Mouse (Mus musculus) bone marrow, adult 2 months (tissue): ENCODE data around the gene Clca3a1. TPM values are rescaled to one million over a fixed set of nuclear protein-coding genes. Genes with fewer than 3 reads are reported as not detected.

Experiments used
- H3K27ac ChIP-seq: fragments of 200-500 bp; 2 replicates; pipeline ENCODE4 v1.5.1; 2012; ENCODE audit warnings: low read depth, mild to moderate bottlenecking, control low read depth, inconsistent platforms, low read length; ENCODE audit not compliant: control insufficient read depth, poor library complexity, insufficient read depth
- H3K4me1 ChIP-seq: fragments of 200-500 bp; 2 replicates; pipeline ENCODE4 v1.6.1; 2011; ENCODE audit warnings: low read length; ENCODE audit not compliant: control insufficient read depth, insufficient read depth
- H3K4me3 ChIP-seq: fragments of 200-500 bp; replicated peaks from 2 replicates; pipeline ENCODE3; 2011; ENCODE audit warnings: mild to moderate bottlenecking, low read depth, low read length, control low read depth; ENCODE audit not compliant: control insufficient read depth
- CTCF ChIP-seq: fragments of 200-500 bp; IDR thresholded peaks from 2 replicates; pipeline ENCODE4 v1.5.1; 2011; ENCODE audit warnings: low read length, control low read depth; ENCODE audit not compliant: control insufficient read depth, insufficient read depth
- POLR2A ChIP-seq: fragments of 200-500 bp; IDR thresholded peaks from 2 replicates; pipeline ENCODE4 v1.6.1; 2011; ENCODE audit warnings: low read depth, mild to moderate bottlenecking, control low read depth, low read length, borderline replicate concordance; ENCODE audit not compliant: control insufficient read depth
- WGBS: fragments of 180-500 bp; shearing (Covaris S2); methylation state at CpG from one replicate; pipeline ENCODE4 v1.1.7; 2018; 5-methylcytosine and 5-hydroxymethylcytosine counted together
- polyA plus RNA-seq: library from polyadenylated mRNA; stranded (reverse); fragments of >200 nt; gene quantifications from 2 replicates; pipeline ENCODE4 v1.2.4, GENCODE M21; 2011; ENCODE audit warnings: low replicate concordance; ENCODE audit not compliant: missing spikeins, insufficient read depth, insufficient read length

The Clca3a1 gene
- polyA plus RNA-seq, 1 experiment = 8.3 TPM

DNA sequence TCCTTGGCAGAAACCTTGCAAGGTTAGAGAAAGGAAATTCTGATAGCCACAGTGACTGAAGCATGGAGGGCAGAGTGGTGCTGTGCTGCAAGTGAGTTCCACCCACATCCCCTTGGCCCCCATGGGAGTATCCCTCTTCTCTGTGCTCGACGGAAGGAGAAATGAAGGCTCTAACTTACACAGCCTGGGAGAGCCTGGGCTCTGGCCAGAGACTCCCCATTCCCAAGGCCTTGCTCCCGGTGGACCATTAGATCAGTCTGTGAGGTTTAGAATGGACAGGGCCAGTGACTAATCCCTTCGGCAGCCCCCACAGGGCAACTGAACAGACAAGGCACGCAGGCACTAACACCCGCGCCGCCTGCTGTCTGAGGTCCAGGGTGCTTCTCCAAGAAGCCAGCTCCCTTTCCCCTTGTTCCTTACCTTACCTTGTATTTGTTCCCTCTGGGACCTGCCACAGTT is 81.0 kb downstream of the Clca3a1 start:
- Histone ChIP-seq H3K27ac (no peak overlapping the region), H3K4me3 (no peak overlapping the region), H3K4me1 (no peaks in the 10 kb centered on the region; the same call in 1 of the 2 replicates)
- TF ChIP-seq POLR2A (no peak), CTCF (no peak)
- 68% methylated on average over 8 of the region's 8 CpGs for WGBS

Other genes starting within 250 kb of the Clca3a1 start
- gene Hs2st1, start 190.8 kb downstream of the Clca3a1 start, polyA plus RNA-seq = 3.0 and 5.2 TPM in 2 replicates
- gene Selenof, start 190.7 kb downstream of the Clca3a1 start, polyA plus RNA-seq = 51.1 and 59.6 TPM in 2 replicates
- gene Sh3glb1, start 40.6 kb downstream of the Clca3a1 start, polyA plus RNA-seq = 115 and 118 TPM in 2 replicates
- gene Clca3a2, start 58.5 kb upstream of the Clca3a1 start, polyA plus RNA-seq = not detected in 2 replicates
- not detected in 2 replicates for gene Clca3b, start 88.4 kb upstream of the Clca3a1 start, polyA plus RNA-seq
- not detected in 2 replicates for gene Clca4b, start 171.6 kb upstream of the Clca3a1 start, polyA plus RNA-seq
- gene Clca4a, start 214.1 kb upstream of the Clca3a1 start, polyA plus RNA-seq = not detected in 2 replicates